Mouse (Mus musculus) macrophage (primary cell): ENCODE measurements around the gene Fam8a1. TPM values are rescaled to one million over a fixed set of nuclear protein-coding genes. Genes with fewer than 3 reads are reported as not detected.

Experiments
- H3K27ac ChIP-seq: fragments of 350-480 bp; formaldehyde crosslinking; 2 replicates; pipeline ENCODE4 v1.9.0; 2021
- H3K36me3 ChIP-seq: fragments of 350-480 bp; formaldehyde crosslinking; 2 replicates; pipeline ENCODE4 v1.9.0; 2021; ENCODE audit errors: inconsistent target
- H3K4me3 ChIP-seq: fragments of 350-480 bp; formaldehyde crosslinking; 2 replicates; pipeline ENCODE4 v1.9.0; 2021; ENCODE audit errors: inconsistent target
- H3K79me2 ChIP-seq: fragments of 350-480 bp; formaldehyde crosslinking; 2 replicates; pipeline ENCODE4 v1.9.0; 2021; ENCODE audit errors: inconsistent target
- WGBS: methylation state at CpG from one replicate; pipeline ENCODE4 v1.1.7; 2026; ENCODE audit warnings: inconsistent platforms; ENCODE audit not compliant: missing documents; 5-methylcytosine and 5-hydroxymethylcytosine counted together
- polyA plus RNA-seq: library from polyadenylated mRNA; stranded (reverse); fragments of 250-400 nt; gene quantifications from 3 replicates; pipeline ENCODE4 v1.2.4, GENCODE M21; 2018; ENCODE audit warnings: inconsistent platforms
- total RNA-seq, 78 experiments: library from RNA; depleted of rRNA; stranded (reverse); fragments of 250-400 nt; gene quantifications; 1 replicate in 9 of 78; 2 replicates in 24 of 78; 3 replicates in 43 of 78; 4 replicates in 2 of 78; pipeline ENCODE4 v1.2.4; 2018; ENCODE audit warnings: inconsistent platforms in 56 of 78

Fam8a1 gene
- total RNA-seq (2018; cell fraction: chromatin; rRNA removed) = 10 to 100 TPM in 16 of 26 experiments, 1 to 10 TPM in 10; 2.7 to 27.2 (median 13.4) TPM
- 10 to 100 TPM in 18 of 26 experiments, 1 to 10 TPM in 8; 8.2 to 13.7 (median 10.9) TPM for total RNA-seq (2018; cell fraction: cytosol; rRNA removed)
- total RNA-seq (2018; cell fraction: nucleus; rRNA removed) = 10 to 100 TPM in 17 of 26 experiments, 1 to 10 TPM in 9; 3.5 to 31.0 (median 16.0) TPM
- polyA plus RNA-seq = 9.5 to 11.2 TPM (median 10.2 TPM) in 3 replicates

GRCm38 (mm10) chr13:46669048-46669619 is at the start of gene Fam8a1:
TSS of gene Fam8a1 (plus strand) at chr13:46669522.
- H3K36me3 ChIP-seq = 0 out of 2 replicates have a peak, but pooled peaks cover 14% of the 10 kb centered on the region
- H3K27ac ChIP-seq = peak within 1 kb of the TSS; percentile 13; the same call in 1 of the 2 replicates
- H3K4me3 ChIP-seq = peak within 1 kb of the TSS; percentile 45
- 1% methylated on average over 46 of the region's 46 CpGs for WGBS
- no peaks in the 10 kb centered on the region for H3K79me2 ChIP-seq

- Histone ChIP-seq H3K79me2 (no peaks in the 10 kb centered on the region), H3K27ac (no peak overlapping the region), H3K4me3 (no peak overlapping the region), H3K36me3 (no peaks in the 10 kb centered on the region)
- WGBS = 58% methylated on average over 11 of the region's 11 CpGs
Observed at GRCm38 (mm10) chr13:46619633-46620032, 49.7 kb upstream of the Fam8a1 start.

DNA sequence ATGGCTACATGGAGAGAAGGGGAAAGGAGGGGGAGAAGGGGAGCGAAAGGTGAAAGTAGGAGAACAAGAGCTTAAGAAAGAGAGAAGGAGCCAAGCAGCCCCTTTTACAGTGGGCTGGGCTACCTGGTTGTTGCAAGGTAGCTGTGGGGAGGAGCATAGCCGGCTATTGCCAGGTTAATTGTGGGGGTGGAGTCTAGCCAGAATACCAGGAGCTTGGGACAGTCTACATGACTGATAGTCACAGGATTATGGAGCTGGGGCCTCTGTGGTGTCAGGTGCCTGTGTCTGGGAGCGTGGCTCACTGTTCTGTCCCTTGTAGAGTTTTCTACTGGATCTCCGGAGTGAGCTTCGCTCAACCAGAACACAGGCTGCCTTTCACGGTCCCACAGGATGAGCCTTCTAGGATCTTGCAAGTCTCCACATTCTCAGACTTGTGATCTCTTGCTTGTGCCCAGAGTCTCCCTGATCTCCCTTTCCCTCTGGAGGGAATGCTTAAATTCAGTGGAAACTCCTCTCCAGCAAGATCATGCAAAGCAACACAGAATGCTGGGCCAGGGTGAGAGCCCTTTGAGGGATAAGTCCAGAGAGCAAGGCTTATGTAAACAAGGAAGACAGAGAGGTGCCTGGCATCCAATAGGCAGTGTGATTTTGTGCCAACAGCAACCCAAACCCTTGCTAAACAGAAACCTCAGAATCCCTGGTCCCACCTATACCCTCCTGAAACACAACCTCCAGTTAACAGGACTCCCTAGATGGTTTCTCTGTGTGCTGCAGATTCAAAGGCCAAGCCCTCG is 48.2 kb upstream of the Fam8a1 start:
- WGBS = 96% methylated on average over 7 of the region's 7 CpGs

GRCm38 (mm10) chr13:46626608-46627007 is 42.7 kb upstream of the Fam8a1 start:
- H3K79me2 ChIP-seq = no peaks in the 10 kb centered on the region
- 92% methylated on average over 9 of the region's 9 CpGs for WGBS
- no peak overlapping the region for H3K27ac ChIP-seq
- H3K4me3 ChIP-seq = no peak overlapping the region
- no peaks in the 10 kb centered on the region for H3K36me3 ChIP-seq

More for the DNA sequence above, 48.2 kb upstream of the Fam8a1 start:
- Histone ChIP-seq H3K4me3 (no peak overlapping the region), H3K36me3 (no peaks in the 10 kb centered on the region), H3K27ac (no peak overlapping the region), H3K79me2 (no peaks in the 10 kb centered on the region)

- 94% methylated on average over 10 of the region's 10 CpGs for WGBS
- Histone ChIP-seq H3K4me3 (no peak overlapping the region), H3K27ac (no peak overlapping the region), H3K79me2 (no peaks in the 10 kb centered on the region), H3K36me3 (no peaks in the 10 kb centered on the region)
Observed at GRCm38 (mm10) chr13:46627841-46628240, 41.5 kb upstream of the Fam8a1 start.

GRCm38 (mm10) chr13:46629391-46629790 is 39.9 kb upstream of the Fam8a1 start:
- 87% methylated on average over 5 of the region's 6 CpGs for WGBS

DNA sequence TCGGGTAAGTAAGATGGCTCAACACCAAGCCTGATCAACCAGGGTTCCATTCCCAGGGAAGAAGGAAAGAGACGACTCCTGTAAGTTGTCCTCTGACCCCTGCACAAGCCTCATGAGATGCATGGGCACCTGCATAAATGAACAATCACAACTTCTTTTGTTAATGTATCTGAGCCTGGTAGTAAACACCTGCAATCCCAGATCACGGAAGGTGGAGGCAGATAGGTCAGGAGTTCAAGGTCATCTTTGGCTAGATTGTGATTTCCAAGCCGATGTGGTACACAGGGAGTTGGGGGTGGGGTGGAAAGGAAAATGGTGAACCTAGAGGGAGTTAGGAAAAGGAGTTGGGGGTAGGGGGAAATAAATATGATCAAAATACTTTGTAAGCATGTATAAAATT is 36.5 kb upstream of the Fam8a1 start:
- WGBS = 93% methylated on average over 4 of the region's 4 CpGs
- H3K36me3 ChIP-seq = no peaks in the 10 kb centered on the region
- no peak overlapping the region for H3K27ac ChIP-seq
- H3K4me3 ChIP-seq = no peak overlapping the region
- no peaks in the 10 kb centered on the region for H3K79me2 ChIP-seq

More at GRCm38 (mm10) chr13:46629391-46629790, 39.9 kb upstream of the Fam8a1 start:
- H3K36me3 ChIP-seq = no peaks in the 10 kb centered on the region
- no peak overlapping the region for H3K4me3 ChIP-seq
- no peaks in the 10 kb centered on the region for H3K79me2 ChIP-seq
- no peak overlapping the region for H3K27ac ChIP-seq

DNA sequence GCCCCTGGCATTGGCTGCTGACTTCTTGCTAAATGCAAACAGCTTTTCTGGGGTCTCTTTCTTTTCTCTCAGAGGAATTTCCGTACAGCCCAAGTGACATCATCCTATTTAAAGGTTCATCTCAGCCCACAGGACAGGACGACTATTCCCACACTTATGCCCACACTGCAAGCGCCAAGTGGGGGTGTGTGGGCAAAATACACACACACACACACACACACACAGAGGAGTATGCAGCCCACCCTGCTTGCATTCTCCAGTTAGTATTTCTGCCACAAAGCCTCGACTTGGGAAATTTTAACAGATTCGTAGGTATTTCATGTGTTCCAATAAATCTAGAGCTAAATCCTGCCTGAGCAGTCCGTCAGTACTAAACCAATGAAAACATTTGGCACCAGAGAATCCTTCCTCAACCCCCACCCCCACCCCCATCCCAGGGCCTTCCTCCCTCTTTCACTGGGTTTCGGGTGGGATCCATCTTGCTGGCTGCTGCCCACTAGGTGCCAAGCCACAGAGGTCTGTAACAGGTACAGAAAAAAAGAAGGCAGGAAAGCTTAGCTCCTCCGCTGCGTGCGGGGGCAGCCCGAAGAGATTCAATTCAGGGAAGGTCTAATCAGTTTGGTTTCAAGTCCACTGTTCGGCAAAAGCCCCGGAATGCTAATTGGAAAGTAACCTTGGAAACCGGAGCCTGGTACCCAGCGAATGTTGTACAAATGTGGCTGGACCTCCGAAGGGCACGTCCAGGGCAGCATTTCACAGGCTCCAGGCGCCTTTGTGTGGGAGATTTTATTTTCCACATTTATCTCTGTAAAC is 35.8 kb upstream of the Fam8a1 start:
- Histone ChIP-seq H3K27ac (no peak overlapping the region), H3K79me2 (no peaks in the 10 kb centered on the region), H3K4me3 (no peak overlapping the region), H3K36me3 (no peaks in the 10 kb centered on the region)
- 85% methylated on average over 17 of the region's 18 CpGs for WGBS

DNA sequence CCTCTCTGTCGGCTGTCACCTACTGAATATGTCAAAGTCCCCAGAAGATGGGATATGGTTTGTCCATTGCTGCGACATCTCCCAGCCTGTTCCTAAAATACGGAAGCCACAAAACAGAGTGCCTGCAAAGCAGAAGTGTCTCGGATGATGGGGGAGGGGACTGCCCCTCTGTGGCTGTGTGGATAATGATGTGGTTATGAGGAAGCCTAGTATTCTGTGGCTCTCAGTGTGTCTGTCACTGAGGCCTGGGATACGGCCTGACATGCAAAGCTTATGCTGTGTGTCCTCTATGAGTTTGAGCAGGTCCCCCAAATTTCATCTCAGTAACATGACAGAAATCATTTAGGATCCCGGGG is 35.2 kb upstream of the Fam8a1 start:
- H3K36me3 ChIP-seq = no peaks in the 10 kb centered on the region
- WGBS = 17% methylated on average over 6 of the region's 6 CpGs
- H3K79me2 ChIP-seq = no peaks in the 10 kb centered on the region
- no peak overlapping the region for H3K4me3 ChIP-seq
- no peak overlapping the region for H3K27ac ChIP-seq

DNA sequence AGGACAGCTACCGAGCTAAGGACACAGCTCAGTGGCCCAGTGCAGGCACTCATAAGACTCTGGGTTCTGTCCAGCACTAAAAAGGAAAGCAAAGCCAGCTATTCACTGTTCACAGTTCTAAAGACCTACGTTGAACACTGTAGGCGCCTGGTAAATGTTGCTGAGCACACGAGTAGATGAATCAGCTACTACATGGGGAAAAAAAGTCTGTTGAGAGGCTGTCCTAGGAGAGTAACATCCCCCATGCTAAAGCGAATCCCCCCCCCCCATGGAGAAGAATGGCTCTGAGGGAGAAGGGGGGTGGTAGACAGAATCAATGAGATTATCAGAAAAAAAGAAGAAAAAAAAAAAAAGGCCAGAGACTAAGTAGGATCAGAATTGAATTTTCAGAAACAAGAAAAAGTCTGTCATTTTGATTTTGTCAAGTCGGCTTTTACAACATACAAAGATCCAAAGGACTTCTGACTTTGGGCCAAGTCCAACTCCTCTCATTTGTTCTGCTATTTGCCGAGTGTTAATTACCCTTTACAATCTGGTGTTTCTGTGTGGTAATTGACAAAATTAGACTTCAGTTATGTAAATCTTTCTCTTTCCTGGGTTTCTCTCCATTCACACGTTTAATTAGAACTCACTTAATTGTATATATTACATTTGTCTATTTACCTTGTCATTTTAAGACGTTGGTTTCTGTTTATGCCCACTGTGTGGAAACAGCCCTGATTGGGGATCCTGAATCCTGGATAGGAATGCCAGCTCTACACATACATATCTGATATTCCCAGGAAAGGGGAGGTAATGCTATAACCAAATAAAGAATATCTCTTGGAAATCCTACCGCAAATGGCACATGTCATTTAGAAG is 28.5 kb upstream of the Fam8a1 start:
- Histone ChIP-seq H3K4me3 (no peak overlapping the region), H3K36me3 (no peaks in the 10 kb centered on the region), H3K79me2 (no peaks in the 10 kb centered on the region), H3K27ac (no peak overlapping the region)
- WGBS = 92% methylated on average over 9 of the region's 10 CpGs

DNA sequence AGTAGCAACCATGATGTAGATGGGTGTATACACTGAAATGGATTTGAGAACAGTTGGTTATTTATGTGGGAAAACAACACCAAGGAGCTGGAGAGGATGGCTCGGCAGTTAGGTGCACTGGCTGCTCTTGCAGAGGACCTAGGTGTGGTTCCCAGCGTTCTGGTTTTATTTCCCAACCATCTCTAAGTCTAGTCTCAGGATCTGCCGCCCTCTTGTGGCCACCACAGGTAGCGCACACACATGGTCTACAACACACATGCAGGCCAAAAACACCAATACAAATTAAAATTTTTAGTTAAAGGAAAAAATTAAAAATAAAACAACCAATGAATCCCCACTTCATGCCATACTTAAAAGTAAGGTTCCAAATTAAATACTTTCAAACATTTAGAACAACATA is 27.0 kb upstream of the Fam8a1 start:
- H3K36me3 ChIP-seq = no peaks in the 10 kb centered on the region
- no peaks in the 10 kb centered on the region for H3K79me2 ChIP-seq
- no peak overlapping the region for H3K4me3 ChIP-seq
- no peak overlapping the region for H3K27ac ChIP-seq
- WGBS = 95% methylated on average over 4 of the region's 4 CpGs

GRCm38 (mm10) chr13:46644175-46644574 is 25.1 kb upstream of the Fam8a1 start:
- Histone ChIP-seq H3K27ac (no peak overlapping the region), H3K36me3 (no peaks in the 10 kb centered on the region), H3K79me2 (no peaks in the 10 kb centered on the region), H3K4me3 (no peak overlapping the region)
- 87% methylated on average over 5 of the region's 6 CpGs for WGBS

- WGBS = 96% methylated on average over 6 of the region's 6 CpGs
- H3K4me3 ChIP-seq = no peak overlapping the region
- no peaks in the 10 kb centered on the region for H3K36me3 ChIP-seq
- H3K79me2 ChIP-seq = no peaks in the 10 kb centered on the region
- no peak overlapping the region for H3K27ac ChIP-seq
Observed at GRCm38 (mm10) chr13:46645476-46645875, 23.8 kb upstream of the Fam8a1 start.

DNA sequence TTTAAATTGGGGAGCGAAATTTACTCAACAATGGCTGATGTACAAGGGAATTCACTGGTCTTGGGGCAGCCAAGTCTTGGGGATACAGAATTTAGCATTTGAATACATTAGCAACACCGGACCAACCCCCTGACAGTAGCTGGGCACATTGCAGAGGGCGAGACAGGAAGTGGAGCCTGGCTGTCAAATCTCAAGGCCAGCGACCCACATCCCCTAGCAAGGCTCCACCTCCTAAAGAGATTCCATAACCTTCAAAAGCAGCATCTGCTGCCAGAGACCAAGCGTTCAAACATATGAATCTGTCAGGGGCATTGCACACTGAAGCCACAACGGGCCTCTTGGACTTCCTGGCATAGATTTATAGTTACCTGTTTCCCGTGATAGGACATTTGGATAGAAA is 17.5 kb upstream of the Fam8a1 start:
- Histone ChIP-seq H3K4me3 (no peak overlapping the region), H3K79me2 (no peaks in the 10 kb centered on the region), H3K27ac (no peak overlapping the region), H3K36me3 (no peaks in the 10 kb centered on the region)
- 32% methylated on average over 7 of the region's 7 CpGs for WGBS
